Mouse (Mus musculus) monocyte, adult 5-6 weeks (primary cell): ENCODE measurements around the gene Prss2. TPM values are rescaled to one million over a fixed set of nuclear protein-coding genes. Genes with fewer than 3 reads are reported as not detected.
"Not testable (repeated sequence)": the region's sequence is repeated elsewhere in the genome, so short reads cannot be mapped to it uniquely, and the experiment has no call there.

Experiments
- ATAC-seq: fragments of 153-309, 156-312 bp; replicated peaks from 2 replicates; pipeline ENCODE4 v1.8.0; 2017; ENCODE audit warnings: mild to moderate bottlenecking; ENCODE audit not compliant: low TSS enrichment, insufficient number of reproducible peaks, severe bottlenecking, poor library complexity, low FRiP score
- total RNA-seq: library from RNA; stranded (forward); fragments of 200-1000, 200-491, 200-594 nt; gene quantifications from 3 replicates; pipeline ENCODE4 v1.2.3, GENCODE M21; 2017

Gene Prss2
- not detected in 3 replicates for total RNA-seq

DNA sequence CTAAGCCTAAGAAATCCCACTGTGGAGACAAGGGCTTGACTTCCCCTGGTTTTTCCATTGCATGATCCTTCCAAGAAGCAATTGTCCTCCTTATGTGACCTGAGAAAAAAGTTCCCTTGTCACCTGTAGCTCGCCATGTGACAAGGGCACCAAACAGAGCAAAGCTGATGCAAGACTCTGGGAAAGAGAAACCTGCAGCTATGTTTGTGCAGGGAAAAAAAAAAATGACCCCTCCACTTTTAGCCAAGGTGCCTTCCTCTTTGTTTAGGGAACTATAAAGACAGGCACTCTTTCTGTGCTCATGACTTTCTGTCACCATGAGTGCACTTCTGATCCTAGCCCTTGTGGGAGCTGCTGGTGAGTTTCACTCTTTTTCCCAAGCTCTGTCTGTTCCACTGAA, at the start of gene Prss2:
Gene Prss2, plus strand, starts transcription at position 301 of the 400 bp plus-strand sequence.
- no peak for ATAC-seq

DNA sequence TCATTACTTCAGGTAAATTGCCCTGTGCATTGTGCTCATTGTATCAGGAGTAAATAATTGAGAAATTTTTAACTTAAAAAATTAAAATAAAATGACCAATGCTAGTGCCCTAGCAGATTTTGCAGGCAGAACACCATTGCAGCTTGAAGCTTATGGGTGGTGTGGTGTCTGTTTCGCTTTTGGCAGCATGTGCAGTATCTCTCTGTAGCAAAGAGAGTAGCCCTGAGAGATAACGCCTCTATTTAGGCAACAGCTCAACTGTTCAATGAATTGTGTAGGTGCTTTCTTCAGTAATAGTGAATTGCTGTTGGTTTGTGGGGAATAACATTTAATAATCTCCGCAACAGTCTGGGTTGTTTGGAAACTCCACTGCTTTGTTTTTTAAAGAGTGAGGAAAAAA, 22.2 kb upstream of the Prss2 start:
- ATAC-seq: no peak

DNA sequence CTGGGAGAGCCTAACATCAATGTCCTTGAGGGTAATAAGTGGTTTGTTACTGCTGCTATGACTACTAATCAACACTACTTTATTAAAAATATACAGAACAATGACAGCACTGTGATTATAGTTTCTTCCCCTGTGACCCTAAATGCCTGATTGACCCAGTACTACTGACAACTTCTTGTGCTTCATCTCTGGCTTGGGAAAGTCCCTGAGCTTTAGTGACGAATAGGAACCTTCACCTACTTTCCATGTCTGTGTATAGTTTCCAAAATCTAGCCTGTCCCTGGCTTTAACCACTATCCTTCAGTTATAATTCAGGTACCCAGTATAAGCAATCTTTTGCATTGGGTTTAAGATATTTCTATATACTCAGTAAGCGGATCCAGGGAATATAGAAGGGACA, 16.7 kb upstream of the Prss2 start:
- no peak for ATAC-seq

DNA sequence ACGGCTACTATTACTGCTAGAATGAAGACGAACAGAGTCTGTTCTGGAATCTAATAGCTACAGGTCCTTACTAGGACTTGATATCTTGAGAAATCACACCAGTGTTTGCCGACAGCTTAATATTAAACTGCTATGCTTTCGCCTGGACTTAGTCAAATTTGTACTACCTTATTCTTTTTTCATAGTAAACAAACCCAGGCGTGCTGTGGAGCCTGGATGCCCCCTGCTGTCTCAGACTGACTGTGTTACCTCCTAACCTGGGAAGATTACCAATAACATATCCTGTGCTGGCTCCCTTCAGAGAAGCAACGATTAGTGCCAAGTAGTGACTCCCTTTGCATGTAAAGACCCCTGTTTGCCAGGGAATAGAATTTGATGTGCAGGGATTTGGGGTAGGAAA, 16.3 kb upstream of the Prss2 start:
- no peak for ATAC-seq

DNA sequence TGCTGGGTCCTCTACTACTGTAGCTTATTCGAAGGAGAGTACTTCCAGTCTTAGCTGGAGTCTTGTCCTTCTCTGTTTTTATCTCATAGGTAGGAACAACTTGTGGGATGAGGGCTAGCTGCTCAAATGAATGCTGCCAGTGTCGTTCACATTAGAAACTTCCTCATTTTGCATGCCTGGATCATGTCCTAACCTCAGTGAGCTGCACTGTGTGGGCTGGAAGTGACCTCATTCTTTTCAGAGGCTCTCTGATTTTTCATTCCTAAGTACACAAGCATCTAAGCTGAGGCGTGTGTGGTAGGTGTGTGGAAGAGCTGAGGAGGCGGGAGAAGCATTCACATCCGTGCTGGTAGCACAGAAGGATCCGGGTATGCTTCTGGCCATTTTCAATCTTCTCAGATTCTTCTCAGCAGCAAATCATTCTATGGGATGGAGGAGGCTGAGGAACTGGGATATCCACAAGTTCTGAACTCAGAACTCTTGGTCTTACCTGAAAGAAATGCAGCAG, 3.5 kb upstream of the Prss2 start:
- no peak for ATAC-seq

DNA sequence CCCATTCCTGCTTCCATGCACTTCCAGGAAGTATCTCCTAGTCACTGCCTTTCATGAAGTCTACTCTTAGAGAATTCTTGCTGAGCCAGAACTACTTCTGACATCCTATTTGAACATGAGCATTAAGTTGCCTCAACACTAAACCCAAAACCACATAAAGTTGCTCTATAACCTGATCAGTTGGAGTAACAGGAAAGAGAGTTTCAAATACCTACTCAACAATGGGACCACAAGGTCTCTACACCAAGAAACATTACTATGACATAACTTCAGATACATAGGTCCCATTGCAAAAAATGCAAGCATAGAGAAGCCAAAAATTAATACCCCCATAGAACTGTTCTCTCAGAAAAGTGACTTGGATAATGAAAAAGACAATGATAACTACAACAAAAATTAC, 4.9 kb downstream of the Prss2 start:
- no peak for ATAC-seq

DNA sequence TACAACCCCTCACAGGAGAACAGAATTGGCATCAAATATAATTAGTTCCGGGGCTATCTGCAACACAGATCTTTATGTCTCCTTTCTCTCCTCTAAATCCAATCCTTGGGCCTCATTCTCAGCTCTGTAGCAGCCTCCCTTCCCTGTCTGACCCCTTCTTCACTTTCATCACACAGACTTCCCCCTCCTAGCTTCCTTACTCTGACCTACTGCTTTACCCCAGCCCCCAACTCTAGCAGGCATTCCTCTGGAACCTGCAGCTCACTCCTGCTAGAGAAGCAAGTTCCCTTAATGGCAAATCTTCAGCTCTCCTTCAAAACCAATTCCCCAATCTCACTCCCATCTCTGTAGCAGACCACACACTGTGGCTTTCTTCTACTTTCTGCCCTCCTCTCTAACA, 5.8 kb downstream of the Prss2 start:
- no peak for ATAC-seq

DNA sequence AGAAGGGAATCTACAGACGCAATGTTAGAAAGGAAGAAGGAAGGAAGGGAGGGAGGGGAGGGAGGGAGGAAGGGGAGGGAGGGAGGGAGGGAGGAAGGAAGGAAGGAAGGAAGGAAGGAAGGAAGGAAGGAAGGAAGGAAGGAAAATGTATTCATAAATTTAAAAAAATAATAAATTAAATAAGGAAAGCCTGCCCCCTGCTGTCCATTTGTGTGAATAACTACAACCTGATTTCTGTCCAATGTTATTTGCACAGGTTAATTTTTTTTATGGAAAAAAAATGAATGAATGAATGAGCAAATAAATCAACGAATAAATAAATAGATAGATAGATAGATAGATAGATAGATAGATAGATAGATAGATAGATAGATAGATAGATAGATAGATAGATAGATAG, 8.4 kb downstream of the Prss2 start:
- ATAC-seq: not testable (repeated sequence)

DNA sequence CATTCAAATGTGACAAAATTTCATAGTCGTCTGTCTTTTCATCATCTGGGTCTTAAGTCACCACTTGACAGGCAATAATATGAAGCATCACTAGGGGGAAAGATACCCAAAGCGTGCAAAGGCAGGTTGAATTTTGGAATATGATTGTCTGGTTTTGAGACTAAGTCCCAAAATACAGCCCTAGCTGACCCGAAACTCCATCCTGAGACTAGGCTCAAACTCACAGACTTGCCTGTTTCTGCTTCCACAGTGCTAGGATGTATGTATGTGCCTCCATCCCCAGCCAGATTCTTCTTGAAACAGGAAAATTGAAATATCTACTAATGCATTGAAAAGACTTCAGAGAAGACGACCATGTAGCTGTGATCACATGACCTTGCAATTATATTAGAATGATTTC, 10.6 kb downstream of the Prss2 start:
- ATAC-seq: no peak

DNA sequence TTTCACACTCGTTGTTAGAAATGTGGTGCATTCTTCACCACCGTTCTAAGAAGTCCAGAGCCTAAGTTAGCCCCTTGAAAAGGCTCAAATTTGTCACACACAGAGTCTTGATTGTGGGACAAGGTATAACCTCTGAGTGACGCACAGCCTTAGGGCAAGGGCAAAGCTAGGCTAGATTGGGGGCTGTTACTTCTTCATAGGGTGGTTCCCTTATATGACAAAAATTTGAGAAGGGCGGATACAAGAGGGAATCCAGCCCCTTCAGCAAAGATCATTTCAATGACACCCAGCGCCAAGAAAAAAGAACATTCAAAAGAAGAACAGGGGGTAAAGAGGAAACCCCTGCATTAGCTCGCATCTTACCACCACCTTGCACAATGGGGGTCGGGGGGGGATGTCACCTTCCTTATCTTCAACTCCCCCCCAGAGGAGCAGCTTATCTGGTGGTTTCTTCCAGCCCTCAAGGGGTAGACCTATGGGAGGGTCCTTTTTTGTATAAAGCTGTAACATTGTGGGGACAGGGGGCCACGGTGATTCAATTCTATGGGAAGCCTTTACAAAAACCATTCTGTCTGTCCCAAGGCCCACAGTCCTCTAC, 11.2 kb downstream of the Prss2 start:
- peak; percentile 85 for ATAC-seq

DNA sequence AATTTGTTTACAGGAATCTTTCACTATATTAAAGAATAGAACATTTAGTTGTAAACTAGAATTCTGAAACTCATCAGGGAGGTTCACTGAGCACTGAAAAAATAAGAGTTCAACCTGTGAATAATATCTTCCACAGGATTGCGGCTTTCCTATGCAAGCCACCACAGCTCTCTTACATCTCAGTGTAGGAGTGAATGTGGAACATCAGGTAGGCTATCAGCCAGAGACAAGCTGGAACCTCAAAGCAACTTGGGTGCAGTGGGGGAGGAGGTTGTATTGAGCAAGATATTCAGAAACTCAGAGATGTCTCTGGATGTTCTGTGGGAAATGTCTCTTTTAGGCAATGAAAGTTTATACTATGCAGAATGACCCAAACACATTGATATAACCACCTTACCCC, 15.8 kb downstream of the Prss2 start:
- ATAC-seq: no peak

DNA sequence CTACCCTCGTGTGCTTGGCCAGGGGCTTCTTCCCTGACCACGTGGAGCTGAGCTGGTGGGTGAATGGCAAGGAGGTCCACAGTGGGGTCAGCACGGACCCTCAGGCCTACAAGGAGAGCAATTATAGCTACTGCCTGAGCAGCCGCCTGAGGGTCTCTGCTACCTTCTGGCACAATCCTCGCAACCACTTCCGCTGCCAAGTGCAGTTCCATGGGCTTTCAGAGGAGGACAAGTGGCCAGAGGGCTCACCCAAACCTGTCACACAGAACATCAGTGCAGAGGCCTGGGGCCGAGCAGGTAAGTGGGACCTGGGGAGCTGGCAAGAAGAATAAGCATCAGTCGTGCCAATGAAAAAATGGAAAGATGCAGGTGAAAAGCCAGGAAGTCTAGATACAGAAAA, 16.7 kb downstream of the Prss2 start:
- ATAC-seq: not testable (repeated sequence)

DNA sequence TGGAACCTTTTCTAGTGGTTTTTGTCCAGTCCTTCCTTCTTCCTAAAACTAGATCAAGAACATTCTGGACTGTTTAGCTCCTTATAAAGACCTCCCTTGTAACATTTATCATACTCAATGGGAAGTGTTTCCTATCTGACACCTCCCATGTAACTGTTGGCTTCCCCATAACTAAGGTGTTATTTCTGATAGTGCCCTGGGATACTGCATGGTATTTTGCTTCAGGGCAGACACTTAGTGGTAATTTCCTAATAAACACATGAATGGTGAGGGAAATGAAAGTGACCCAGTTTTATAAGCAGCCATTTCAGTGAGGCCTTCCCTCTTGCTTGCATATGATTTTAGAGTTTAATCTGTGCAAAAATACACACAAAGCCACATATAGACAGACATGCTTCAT, 19.2 kb downstream of the Prss2 start:
- no peak for ATAC-seq

DNA sequence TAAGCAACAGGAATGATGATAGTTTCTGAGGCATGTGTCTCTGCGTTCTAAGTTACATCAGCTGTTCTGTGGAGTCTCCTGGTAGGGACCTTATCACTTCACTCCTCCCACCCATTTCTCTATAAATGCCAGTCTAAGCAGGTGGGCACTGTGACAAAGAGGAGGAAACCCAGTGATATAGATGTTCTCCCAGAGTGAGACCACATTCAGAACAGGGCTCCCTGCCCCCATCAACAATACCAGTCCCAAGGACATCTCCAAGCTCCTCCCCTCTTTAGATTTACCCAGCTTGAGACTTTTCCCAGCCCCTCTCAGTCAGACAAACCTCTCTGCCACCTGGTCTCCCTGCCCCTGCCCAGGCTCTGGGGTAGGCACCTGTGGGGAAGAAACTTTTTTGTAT, 20.2 kb downstream of the Prss2 start:
- no peak for ATAC-seq

DNA sequence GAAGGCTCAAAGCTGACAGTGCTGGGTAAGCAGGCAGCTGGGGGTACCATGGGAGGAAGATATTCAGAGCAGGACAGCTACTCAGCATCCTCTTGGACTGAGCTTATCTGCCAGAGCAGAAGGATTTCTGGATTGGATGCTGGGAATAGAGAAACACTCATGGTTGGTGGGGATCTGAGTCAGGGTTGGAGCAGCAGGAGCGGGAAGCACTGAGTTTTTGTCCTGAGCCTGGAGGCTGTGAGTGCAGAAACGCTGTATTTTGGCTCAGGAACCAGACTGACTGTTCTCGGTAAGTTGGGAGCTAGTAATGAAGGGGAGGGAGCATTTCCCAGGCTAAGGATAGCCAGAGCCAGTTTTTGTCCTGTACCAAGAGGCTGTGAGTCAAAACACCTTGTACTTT, 21.4 kb downstream of the Prss2 start:
- no peak for ATAC-seq

DNA sequence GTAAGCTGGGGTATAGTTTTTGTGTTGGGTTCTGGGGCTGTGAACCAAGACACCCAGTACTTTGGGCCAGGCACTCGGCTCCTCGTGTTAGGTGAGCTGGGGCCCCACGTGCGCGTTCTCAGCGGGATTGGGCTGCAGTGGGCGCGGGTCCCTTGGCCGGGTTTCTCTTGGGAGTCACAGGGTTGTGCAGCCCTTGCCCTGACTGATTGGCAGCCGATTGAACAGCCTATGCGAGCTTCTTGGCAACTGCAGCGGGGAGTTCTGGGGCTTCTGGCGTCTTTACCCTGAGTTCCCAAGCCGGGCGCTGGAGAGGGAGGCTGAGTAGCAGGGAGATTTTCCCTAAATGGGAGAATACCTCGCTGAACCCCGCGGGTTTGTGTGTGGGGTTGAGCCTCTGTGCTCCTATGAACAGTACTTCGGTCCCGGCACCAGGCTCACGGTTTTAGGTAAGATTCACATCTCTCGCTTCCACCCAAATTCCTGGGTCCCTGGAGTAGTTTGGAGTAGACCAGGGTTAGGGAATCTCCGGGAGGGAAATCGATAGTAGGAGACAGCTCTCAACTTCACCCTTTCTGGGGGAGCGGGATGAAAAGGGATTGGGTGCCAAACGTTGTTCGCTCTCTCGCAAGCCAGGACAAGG, 21.9 kb downstream of the Prss2 start:
- ATAC-seq: no peak

DNA sequence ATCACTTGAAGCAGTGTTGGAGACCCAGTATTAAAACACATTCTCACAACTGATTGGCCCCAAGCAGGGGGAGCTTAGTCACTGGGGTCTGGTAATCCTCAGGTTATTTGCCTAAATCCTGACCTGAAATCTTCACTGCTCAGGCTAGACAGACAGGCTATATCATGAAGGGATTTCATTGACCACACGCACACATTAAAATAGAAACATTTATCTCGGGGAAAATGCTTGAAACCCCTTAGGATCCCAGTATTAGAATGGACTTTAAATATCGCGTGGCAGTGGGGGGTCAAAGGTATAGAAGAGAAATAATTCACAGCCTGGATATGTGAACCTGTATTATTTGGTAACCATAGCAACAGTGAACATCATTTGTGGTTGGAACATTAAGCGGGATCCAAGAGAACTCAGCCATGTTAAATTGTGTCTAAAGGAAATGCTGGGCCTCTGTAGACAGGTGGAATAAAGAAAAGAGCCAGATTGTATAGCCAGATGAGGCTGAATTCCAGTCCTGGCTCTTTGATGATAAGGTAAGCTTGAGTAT, 22.9 kb downstream of the Prss2 start:
- ATAC-seq: no peak

DNA sequence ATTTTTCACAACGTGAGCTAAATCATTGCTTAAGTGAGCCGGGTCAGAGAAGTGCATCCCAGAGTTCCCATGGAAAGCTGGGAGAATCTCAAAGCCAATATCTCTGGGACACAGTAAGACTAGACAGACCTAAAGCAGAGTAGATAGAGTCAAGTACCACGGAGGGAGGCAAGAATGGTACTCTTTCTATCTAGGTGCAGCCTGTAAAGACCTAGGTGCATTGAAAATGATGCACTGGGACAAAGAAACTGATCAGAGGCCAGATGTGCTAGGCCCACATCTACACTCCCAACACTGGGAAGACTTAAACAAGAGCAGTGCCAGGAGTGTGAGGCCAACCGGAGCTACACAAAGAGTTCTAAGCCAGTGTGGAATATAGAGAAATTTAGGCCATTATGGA, 23.7 kb downstream of the Prss2 start:
- no peak for ATAC-seq

DNA sequence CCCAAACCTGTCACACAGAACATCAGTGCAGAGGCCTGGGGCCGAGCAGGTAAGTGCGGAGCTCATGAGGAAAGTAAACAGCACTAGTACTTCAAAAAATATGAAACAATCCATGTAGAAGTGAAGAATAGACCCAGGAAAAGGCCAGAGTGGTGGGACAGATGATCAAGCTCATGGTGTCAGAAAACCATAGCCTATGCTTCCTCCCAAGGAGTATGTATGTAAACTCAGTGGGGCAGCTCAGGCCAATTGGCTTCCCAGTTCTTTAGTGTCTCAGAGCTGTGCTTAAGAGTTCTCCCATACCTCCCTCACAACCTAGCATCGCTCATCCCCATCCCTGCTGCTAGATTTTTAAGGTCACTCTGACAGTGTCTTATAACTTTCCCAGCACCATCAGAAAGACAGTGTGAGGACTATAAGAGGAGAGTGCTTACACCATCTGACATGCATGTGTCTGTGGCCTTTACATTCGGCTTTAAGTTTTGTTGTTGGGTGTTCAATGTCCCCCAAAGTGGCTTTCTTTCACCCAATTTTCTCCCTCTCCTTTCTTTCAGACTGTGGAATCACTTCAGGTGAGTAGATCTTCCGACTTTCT, 25.6 kb downstream of the Prss2 start:
- ATAC-seq: no peak

DNA sequence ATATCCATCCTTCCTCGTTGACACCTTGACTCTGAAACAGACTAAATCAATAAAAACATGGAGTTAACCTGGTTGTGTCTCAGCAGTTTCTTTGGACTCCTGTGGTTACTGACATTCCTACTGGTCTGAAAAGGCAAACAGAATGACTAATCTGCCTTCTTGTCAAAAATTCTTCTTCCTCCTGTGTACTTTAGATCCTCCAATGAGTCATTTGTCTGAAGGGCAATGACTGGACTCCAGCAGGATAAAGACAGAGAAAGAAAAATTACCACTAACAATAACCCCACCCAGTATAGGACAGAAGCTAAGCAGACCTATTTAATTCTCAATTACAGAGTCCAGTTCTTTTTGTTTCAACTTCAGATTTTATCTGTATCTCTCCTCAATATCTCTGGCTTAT, 26.7 kb downstream of the Prss2 start:
- ATAC-seq: no peak
